Mouse (Mus musculus) thymus, adult 2 months (tissue): ENCODE data around the gene Parp3.

Experiments
- CTCF ChIP-seq: fragments of 200-500 bp; IDR thresholded peaks from 2 replicates; pipeline ENCODE4 v1.5.1; 2012; ENCODE audit warnings: mild to moderate bottlenecking, control low read depth, low read length, moderate library complexity, borderline replicate concordance; ENCODE audit not compliant: control insufficient read depth, poor library complexity, insufficient read depth; ENCODE audit errors: extremely low read depth
- POLR2A ChIP-seq: fragments of 200-500 bp; IDR thresholded peaks from 2 replicates; pipeline ENCODE4 v1.6.1; 2012; ENCODE audit warnings: mild to moderate bottlenecking, low read length, control low read depth, moderate library complexity; ENCODE audit not compliant: control insufficient read depth, poor library complexity, insufficient read depth; ENCODE audit errors: extremely low read depth

DNA sequence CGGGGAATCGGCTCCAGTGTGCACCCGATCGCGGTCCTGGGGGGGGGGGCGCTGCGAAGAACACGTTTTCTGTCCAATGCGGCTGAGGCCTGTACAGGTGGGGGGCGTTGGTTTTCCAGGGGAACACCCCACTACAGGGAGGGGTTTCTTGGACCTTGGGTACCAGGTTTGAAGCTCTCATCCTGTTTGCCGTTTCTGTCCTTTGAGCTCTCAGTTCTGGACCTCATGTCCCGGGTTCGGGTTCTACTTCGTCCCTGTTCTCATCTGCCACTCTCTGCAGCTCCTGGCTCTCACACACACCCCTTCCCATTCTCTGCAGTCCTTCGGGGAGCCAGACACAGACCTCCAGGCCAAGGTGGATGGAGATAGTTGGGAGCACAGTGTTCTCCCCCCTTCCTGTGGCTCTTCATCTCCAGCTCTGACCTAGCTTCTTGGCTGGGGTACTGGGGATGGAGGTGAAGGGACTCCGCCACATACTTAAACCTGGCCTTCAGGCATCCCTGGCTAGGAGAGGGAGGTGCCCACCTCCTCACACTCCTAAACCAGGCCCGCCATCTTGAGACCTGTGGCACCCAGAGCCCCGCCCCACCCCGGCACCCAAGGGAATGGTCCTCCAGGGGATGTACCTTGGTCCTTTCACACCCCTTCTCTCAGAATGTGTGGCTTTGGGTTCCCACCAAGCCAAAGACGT is 22.5 kb downstream of the Parp3 start:
- TF ChIP-seq POLR2A, result no peak
- no peak for TF ChIP-seq CTCF
